Mouse (Mus musculus) stomach, postnatal 0 days (tissue): ENCODE data around the gene Lcat. TPM values are rescaled to one million over a fixed set of nuclear protein-coding genes. Genes with fewer than 3 reads are reported as not detected.

Experiments used
- ATAC-seq: fragments of 200-750 bp; cut with Nextera tagmentation; 2 replicates; pipeline ENCODE4 v1.8.0; 2017; ENCODE audit not compliant: low FRiP score, low TSS enrichment
- DNase-seq: peaks from one replicate; pipeline ENCODE4 v3.0.0-alpha.2; 2016; ENCODE audit warnings: low spot score
- H3K27ac ChIP-seq: fragments of 300-500 bp; sonication (generic); replicated peaks from 2 replicates; pipeline ENCODE4 v1.5.1; 2014; ENCODE audit warnings: mild to moderate bottlenecking, control low read depth
- H3K27me3 ChIP-seq: fragments of 300-500 bp; sonication (generic); 2 replicates; pipeline ENCODE4 v1.6.1; 2014; ENCODE audit warnings: low read length; ENCODE audit not compliant: control insufficient read depth, insufficient read depth
- H3K36me3 ChIP-seq: fragments of 300-500 bp; sonication (generic); 2 replicates; pipeline ENCODE4 v1.6.1; 2014; ENCODE audit warnings: low read length, mixed read lengths; ENCODE audit not compliant: control insufficient read depth, insufficient read depth
- H3K4me1 ChIP-seq: fragments of 300-500 bp; sonication (generic); replicated peaks from 2 replicates; pipeline ENCODE4 v1.6.1; 2014; ENCODE audit warnings: antibody characterized with exemption; ENCODE audit not compliant: control insufficient read depth, insufficient read depth
- H3K4me2 ChIP-seq: fragments of 300-500 bp; sonication (generic); replicated peaks from 2 replicates; pipeline ENCODE4 v1.6.1; 2014; ENCODE audit warnings: low read depth, mild to moderate bottlenecking, control low read depth, moderate library complexity
- H3K4me3 ChIP-seq: fragments of 300-500 bp; sonication (generic); 2 replicates; pipeline ENCODE4 v1.5.1; 2014; ENCODE audit warnings: low read depth, low read length, control low read depth
- H3K9ac ChIP-seq: fragments of 300-500 bp; sonication (generic); 2 replicates; pipeline ENCODE4 v1.6.1; 2014; ENCODE audit warnings: mild to moderate bottlenecking, low read length, control low read depth, mixed read lengths
- H3K9me3 ChIP-seq: fragments of 300-500 bp; sonication (generic); 2 replicates; pipeline ENCODE4 v1.6.1; 2016; ENCODE audit warnings: low read length; ENCODE audit not compliant: control insufficient read depth
- CTCF ChIP-seq: IDR thresholded peaks from 2 replicates; pipeline ENCODE4 v1.5.1; 2016; ENCODE audit warnings: antibody characterized with exemption, low read depth, mild to moderate bottlenecking, moderate library complexity
- EP300 ChIP-seq: optimal IDR thresholded peaks from 2 replicates; pipeline ENCODE3; 2016; ENCODE audit warnings: antibody characterized with exemption
- WGBS: fragments of 180-500 bp; shearing (Covaris S2); extraction: QIAGEN DNeasy Blood & Tissue Kit; methylation state at CpG from one replicate; pipeline ENCODE4 v1.1.7; 2014; 5-methylcytosine and 5-hydroxymethylcytosine counted together
- polyA plus RNA-seq: library from polyadenylated mRNA; unstranded; fragments of >200 nt; fragmentation: Nextera tagmentation; extraction: Ambion mirVana; gene quantifications from 2 replicates; pipeline ENCODE4 v1.2.1, GENCODE M21; 2015

The Lcat gene
- polyA plus RNA-seq, 1 experiment from 2014 or later: 0.75 TPM

DNA sequence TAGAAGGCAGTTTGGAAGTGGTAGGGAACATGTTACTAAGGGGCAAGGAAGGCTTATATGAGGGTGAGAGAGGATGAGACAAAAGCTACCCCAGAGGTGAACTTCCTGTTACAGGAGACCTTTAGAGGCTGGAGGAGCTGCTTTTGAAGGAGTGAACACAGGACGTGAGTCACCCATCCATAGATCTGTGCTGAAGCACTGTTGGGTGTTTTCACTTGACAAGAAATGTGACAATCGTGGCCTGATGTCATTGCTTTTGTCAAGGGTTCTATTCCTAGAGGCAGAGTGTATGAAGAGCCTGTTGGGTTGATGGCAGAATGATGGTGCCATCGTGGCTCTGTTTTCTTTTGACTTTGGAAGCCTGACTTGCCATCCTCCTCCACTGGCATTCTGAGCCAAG lies 23.8 kb downstream of the Lcat start:
- Histone ChIP-seq H3K4me3 (no peak overlapping the region), H3K4me1 (no peaks in the 10 kb centered on the region), H3K27ac (no peak overlapping the region), H3K9ac (no peak overlapping the region), H3K36me3 (peaks cover 2% of the 10 kb centered on the region; the same call in 1 of the 2 replicates), H3K4me2 (no peak overlapping the region), H3K9me3 (no peaks in the 10 kb centered on the region), H3K27me3 (no peaks in the 10 kb centered on the region)
- ATAC-seq (no peak), DNase-seq (no peak)
- WGBS: 62% methylated on average over 3 of the region's 3 CpGs
- TF ChIP-seq CTCF (no peak), EP300 (no peak)

DNA sequence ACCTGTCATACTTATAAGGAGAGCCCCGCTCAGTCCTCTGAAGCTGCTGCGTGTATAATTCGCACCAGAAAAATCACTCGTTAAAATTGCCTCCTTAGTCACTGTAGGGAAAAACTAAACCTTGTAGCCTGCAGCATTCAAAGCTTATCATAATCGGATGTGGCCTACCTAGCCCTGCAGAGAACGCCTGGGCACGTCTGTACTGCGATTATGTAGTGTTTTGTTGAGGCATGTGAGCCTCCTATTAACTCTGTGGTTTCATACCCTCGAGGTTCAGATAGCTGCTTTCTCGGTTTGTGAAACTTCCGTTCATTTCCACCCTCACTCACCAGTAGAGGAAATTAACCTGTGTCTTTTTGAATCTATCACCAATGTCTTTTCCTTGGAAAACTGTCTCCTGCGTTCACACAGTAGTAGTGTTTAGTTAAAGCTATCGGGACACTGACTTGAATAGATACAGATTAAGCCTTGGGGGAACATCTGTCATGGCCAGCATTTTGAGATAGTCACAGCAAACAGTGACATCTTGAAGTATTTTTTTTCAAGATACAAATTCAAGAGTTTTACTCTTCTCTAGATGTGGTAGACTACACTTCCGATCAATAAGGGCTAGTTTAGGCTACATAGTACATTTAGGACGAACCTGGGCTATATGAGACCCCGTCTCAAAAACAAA lies 42.1 kb downstream of the Lcat start:
- 21% methylated on average over 16 of the region's 16 CpGs for WGBS
- DNase-seq (no peak), ATAC-seq (no peak)

GRCm38 (mm10) chr8:105900180-105900940 lies 42.8 kb downstream of the Lcat start, which contains the start of gene Pskh1:
TSS of gene Pskh1 (plus strand) at chr8:105900441.
- Histone ChIP-seq H3K27me3 (no peaks in the 10 kb centered on the region), H3K4me3 (peak within 1 kb of the TSS; percentile 96), H3K4me1 (no peaks in the 10 kb centered on the region), H3K4me2 (peak within 1 kb of the TSS; percentile 77), H3K9me3 (no peaks in the 10 kb centered on the region), H3K27ac (peak within 1 kb of the TSS; percentile 93), H3K36me3 (no peaks in the 10 kb centered on the region; the same call in 1 of the 2 replicates), H3K9ac (peak within 1 kb of the TSS; percentile 97)
- ATAC-seq: peak; percentile 95
- DNase-seq: peak; percentile 95
- under 1% methylated on average over 58 of the region's 68 CpGs for WGBS
- no peak for TF ChIP-seq EP300
- TF ChIP-seq CTCF: peak; percentile 27; the same call in 1 of the 2 replicates

More for the DNA sequence above, 42.1 kb downstream of the Lcat start:
- peak overlapping the region; percentile 96 for H3K4me3 ChIP-seq
- H3K27me3 ChIP-seq: no peaks in the 10 kb centered on the region
- H3K4me1 ChIP-seq: no peaks in the 10 kb centered on the region
- H3K36me3 ChIP-seq: no peaks in the 10 kb centered on the region; the same call in 1 of the 2 replicates
- H3K4me2 ChIP-seq: peak overlapping the region; percentile 77
- H3K27ac ChIP-seq: peak overlapping the region; percentile 93
- H3K9ac ChIP-seq: peak overlapping the region; percentile 97
- no peaks in the 10 kb centered on the region for H3K9me3 ChIP-seq
- TF ChIP-seq EP300 (no peak), CTCF (no peak)

DNA sequence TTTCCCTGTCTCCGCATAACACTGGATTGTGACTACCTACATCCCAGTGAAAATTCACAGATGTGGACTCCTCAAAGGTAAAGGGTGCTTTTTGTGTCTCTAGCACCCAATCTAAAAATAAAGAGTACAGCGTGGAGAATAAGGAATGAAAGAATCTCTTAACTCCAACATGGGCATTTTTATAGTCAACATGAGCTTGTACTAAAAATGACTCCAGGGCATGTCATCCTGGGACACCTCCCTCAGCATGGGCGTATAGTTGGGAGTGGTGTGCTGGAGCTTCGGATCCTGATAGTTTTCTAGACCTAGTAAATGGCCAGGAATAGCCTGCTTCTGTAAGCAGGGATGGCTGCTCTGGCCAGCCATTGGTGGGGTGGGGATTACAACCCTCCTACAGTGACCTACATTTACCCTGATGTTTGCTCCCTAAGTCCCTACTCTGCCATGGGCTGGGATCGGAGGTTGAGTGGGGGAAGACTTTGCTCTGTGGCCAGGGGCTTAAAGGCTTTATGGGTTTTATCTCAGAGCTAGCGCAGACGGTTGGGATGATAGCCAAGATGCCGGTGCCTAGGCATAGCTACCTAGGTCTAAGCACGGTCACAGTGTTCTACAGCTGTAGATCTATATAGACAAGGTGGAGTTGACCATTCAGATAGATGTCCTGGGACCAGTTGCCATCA lies 45.2 kb downstream of the Lcat start:
- H3K36me3 ChIP-seq: no peaks in the 10 kb centered on the region
- H3K27me3 ChIP-seq: no peaks in the 10 kb centered on the region
- no peak overlapping the region for H3K27ac ChIP-seq
- H3K9me3 ChIP-seq: no peaks in the 10 kb centered on the region
- H3K4me3 ChIP-seq: no peak overlapping the region
- 67% methylated on average over 9 of the region's 9 CpGs for WGBS
- TF ChIP-seq CTCF: no peak
- no peak for TF ChIP-seq EP300
- H3K4me1 ChIP-seq: no peaks in the 10 kb centered on the region
- DNase-seq: no peak
- no peak overlapping the region for H3K4me2 ChIP-seq
- no peak overlapping the region for H3K9ac ChIP-seq
- no peak for ATAC-seq

- 15% methylated on average over 11 of the region's 11 CpGs for WGBS
- ATAC-seq (peak; percentile 80), DNase-seq (peak; percentile 77)
- peak within 1 kb of the TSS; percentile 36; the same call in 1 of the 2 replicates for H3K4me2 ChIP-seq
- H3K27ac ChIP-seq: 0 out of 2 replicates have a peak within 1 kb of the TSS, but pooled peaks have one; percentile 35
- no peak within 1 kb of the TSS for H3K4me3 ChIP-seq
- TF ChIP-seq EP300 (no peak), CTCF (no peak)
- no peaks in the 10 kb centered on the region for H3K4me1 ChIP-seq
- H3K9ac ChIP-seq: 0 out of 2 replicates have a peak within 1 kb of the TSS, but pooled peaks have one; percentile 45
- no peaks in the 10 kb centered on the region for H3K27me3 ChIP-seq
- H3K36me3 ChIP-seq: peaks cover 24% of the 10 kb centered on the region
- no peaks in the 10 kb centered on the region for H3K9me3 ChIP-seq
These were observed 49.8 kb downstream of the Lcat start, which contains the start of gene Nrn1l for GRCm38 (mm10) chr8:105893339-105893738. TSS of gene Nrn1l (plus strand) at chr8:105893567.
